Mouse (Mus musculus): ENCODE measurements around the gene Lmod3. TPM values are rescaled to one million over a fixed set of nuclear protein-coding genes. Genes with fewer than 3 reads are reported as not detected.
"Not testable (repeated sequence)": the region's sequence is repeated elsewhere in the genome, so short reads cannot be mapped to it uniquely, and the experiment has no call there.

Gene Lmod3
- polyA plus RNA-seq, 1 experiment: not detected

DNA sequence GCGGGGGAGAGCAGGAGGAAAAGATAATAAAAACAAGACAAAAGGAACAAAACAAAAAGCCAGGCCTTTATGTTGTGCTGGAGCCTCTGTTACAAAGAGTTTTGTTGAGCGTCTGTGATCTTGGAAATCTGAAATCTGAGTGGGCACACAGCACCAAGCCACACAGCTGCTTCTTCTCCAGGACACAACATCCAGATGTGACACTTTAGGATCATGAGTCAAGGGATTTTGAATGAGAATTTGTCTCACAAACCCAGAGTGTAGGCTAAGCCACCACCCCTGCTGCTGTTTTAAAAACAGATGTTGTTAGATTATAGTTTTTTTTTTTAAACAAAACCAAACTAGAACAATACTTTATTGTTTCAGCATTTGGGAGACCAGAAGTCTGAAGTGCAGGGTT lies 19.8 kb upstream of the Lmod3 start:
- H3K36me3 ChIP-seq (ENCODE audit: control insufficient read depth, insufficient read depth, low read length, poor library complexity, severe bottlenecking): no peaks in the 10 kb centered on the region
- H3K4me3 ChIP-seq (ENCODE audit: low read depth, low read length): no peak overlapping the region
- H3K27me3 ChIP-seq (ENCODE audit: control insufficient read depth, insufficient read depth, low read length, poor library complexity, severe bottlenecking): no peaks in the 10 kb centered on the region
- H3K27ac ChIP-seq (ENCODE audit: insufficient read depth, low read length): no peak overlapping the region
- no peak overlapping the region for H3K9ac ChIP-seq (ENCODE audit: low read depth, poor library complexity, severe bottlenecking)
- H3K4me1 ChIP-seq (ENCODE audit: control insufficient read depth, insufficient read depth, low read length): peaks cover 3% of the 10 kb centered on the region
- H3K9me3 ChIP-seq (replicated peaks; ENCODE audit: control insufficient read depth, insufficient read depth, low read length, poor library complexity, severe bottlenecking): no peaks in the 10 kb centered on the region
- TF ChIP-seq EP300 (IDR thresholded peaks at IDR 0.05; ENCODE audit: insufficient read depth, low read depth, low read length) (no peak), POLR2A (IDR thresholded peaks at IDR 0.05; ENCODE audit: insufficient read depth, low read length) (no peak), CTCF (IDR thresholded peaks at IDR 0.05; ENCODE audit: low read depth, low read length) (no peak)

DNA sequence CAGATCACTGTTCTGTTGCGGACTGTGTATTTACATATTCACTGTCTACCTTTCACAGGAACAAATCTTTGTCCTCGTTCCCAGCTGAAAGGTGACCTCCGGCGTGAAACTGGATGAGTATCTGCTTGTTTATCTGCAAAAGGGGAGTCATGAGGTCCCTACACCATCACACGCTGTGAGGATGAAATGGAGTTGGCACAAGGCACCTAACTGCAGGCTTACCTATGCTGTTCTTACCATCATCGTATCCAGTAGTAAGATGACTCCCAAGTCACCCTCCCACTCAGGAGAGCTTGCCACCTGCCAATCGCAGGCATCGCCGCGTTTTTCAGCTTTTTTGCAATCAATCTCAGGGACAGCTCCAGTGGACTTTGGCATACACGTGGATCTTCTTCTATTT lies 17.0 kb upstream of the Lmod3 start:
- H3K9me3 ChIP-seq (replicated peaks; ENCODE audit: control insufficient read depth, insufficient read depth, low read length, poor library complexity, severe bottlenecking): no peaks in the 10 kb centered on the region
- no peak overlapping the region for H3K4me3 ChIP-seq (ENCODE audit: low read depth, low read length)
- H3K27me3 ChIP-seq (ENCODE audit: control insufficient read depth, insufficient read depth, low read length, poor library complexity, severe bottlenecking): no peaks in the 10 kb centered on the region
- no peak overlapping the region for H3K9ac ChIP-seq (ENCODE audit: low read depth, poor library complexity, severe bottlenecking)
- H3K27ac ChIP-seq (ENCODE audit: insufficient read depth, low read length): no peak overlapping the region
- H3K36me3 ChIP-seq (ENCODE audit: control insufficient read depth, insufficient read depth, low read length, poor library complexity, severe bottlenecking): no peaks in the 10 kb centered on the region
- TF ChIP-seq EP300 (IDR thresholded peaks at IDR 0.05; ENCODE audit: insufficient read depth, low read depth, low read length) (no peak), CTCF (IDR thresholded peaks at IDR 0.05; ENCODE audit: low read depth, low read length) (no peak), POLR2A (IDR thresholded peaks at IDR 0.05; ENCODE audit: insufficient read depth, low read length) (no peak)
- peaks cover 4% of the 10 kb centered on the region for H3K4me1 ChIP-seq (ENCODE audit: control insufficient read depth, insufficient read depth, low read length)

DNA sequence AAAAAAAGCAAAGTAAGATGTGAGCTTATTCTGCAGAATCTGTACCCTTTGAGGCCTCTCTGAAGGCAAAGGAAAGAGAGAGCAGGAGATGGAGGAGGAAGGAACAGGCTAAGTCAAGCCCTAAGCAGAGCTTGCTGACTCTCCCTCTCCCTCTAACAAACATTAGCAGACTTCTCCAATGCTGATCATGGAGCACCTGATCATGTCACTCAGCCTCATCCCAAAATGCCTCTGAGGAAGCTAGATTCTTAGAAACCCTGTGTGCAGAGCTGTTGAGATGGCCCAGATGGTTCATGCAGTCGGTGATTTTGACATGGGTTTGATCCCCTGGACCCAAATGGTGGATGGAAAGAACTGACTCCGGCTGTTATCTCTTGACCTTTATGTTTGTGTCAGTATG lies 14.6 kb upstream of the Lmod3 start:
- Histone ChIP-seq H3K27me3 (ENCODE audit: control insufficient read depth, insufficient read depth, low read length, poor library complexity, severe bottlenecking) (no peaks in the 10 kb centered on the region), H3K27ac (ENCODE audit: insufficient read depth, low read length) (no peak overlapping the region), H3K9me3 (replicated peaks; ENCODE audit: control insufficient read depth, insufficient read depth, low read length, poor library complexity, severe bottlenecking) (no peaks in the 10 kb centered on the region), H3K4me3 (ENCODE audit: low read depth, low read length) (no peak overlapping the region), H3K9ac (ENCODE audit: low read depth, poor library complexity, severe bottlenecking) (no peak overlapping the region), H3K4me1 (ENCODE audit: control insufficient read depth, insufficient read depth, low read length) (peaks cover 4% of the 10 kb centered on the region), H3K36me3 (ENCODE audit: control insufficient read depth, insufficient read depth, low read length, poor library complexity, severe bottlenecking) (no peaks in the 10 kb centered on the region)
- TF ChIP-seq POLR2A (IDR thresholded peaks at IDR 0.05; ENCODE audit: insufficient read depth, low read length) (no peak), CTCF (IDR thresholded peaks at IDR 0.05; ENCODE audit: low read depth, low read length) (no peak), EP300 (IDR thresholded peaks at IDR 0.05; ENCODE audit: insufficient read depth, low read depth, low read length) (no peak)

DNA sequence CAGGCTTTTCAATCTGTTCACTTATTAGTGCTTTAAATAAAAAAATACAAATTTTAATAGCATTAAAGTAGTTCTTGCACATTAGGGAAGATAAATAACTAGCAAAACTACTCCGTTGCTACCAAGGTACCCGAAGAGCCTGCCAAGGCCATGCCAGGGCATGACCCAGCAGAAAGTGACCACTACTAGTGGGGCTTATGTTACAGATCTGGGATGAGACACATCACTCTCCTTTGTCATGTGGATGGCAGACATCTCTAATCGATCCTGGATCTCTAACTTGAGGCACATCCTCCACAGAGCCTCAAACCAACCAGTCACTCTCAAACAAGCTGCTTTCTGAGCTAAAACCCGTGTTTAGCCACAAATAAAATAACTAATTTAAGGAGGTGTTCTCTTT lies 14.1 kb upstream of the Lmod3 start:
- TF ChIP-seq EP300 (IDR thresholded peaks at IDR 0.05; ENCODE audit: insufficient read depth, low read depth, low read length) (no peak), CTCF (IDR thresholded peaks at IDR 0.05; ENCODE audit: low read depth, low read length) (no peak), POLR2A (IDR thresholded peaks at IDR 0.05; ENCODE audit: insufficient read depth, low read length) (no peak)
- H3K4me3 ChIP-seq (ENCODE audit: low read depth, low read length): no peak overlapping the region
- H3K4me1 ChIP-seq (ENCODE audit: control insufficient read depth, insufficient read depth, low read length): peaks cover 4% of the 10 kb centered on the region
- no peaks in the 10 kb centered on the region for H3K27me3 ChIP-seq (ENCODE audit: control insufficient read depth, insufficient read depth, low read length, poor library complexity, severe bottlenecking)
- H3K9me3 ChIP-seq (replicated peaks; ENCODE audit: control insufficient read depth, insufficient read depth, low read length, poor library complexity, severe bottlenecking): no peaks in the 10 kb centered on the region
- H3K27ac ChIP-seq (ENCODE audit: insufficient read depth, low read length): no peak overlapping the region
- H3K9ac ChIP-seq (ENCODE audit: low read depth, poor library complexity, severe bottlenecking): no peak overlapping the region
- H3K36me3 ChIP-seq (ENCODE audit: control insufficient read depth, insufficient read depth, low read length, poor library complexity, severe bottlenecking): no peaks in the 10 kb centered on the region

DNA sequence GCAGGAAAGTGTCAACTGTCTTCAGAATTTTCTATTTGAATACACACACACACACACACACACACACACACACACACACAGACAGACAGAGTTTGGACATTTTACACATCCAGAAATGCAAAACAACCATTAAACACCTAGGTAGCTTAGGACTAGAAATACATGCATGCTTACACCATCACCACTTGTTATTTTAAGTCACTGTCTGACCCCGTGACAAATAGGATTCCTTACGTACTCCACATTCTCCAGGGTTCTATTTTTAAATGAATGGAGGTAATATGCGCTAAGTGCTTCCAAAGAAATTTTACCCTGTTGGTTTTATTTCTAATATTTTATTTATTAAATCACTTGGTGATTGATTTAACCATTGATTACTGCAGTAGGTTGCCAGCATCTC lies 13.1 kb upstream of the Lmod3 start:
- Histone ChIP-seq H3K4me3 (ENCODE audit: low read depth, low read length) (no peak overlapping the region), H3K9ac (ENCODE audit: low read depth, poor library complexity, severe bottlenecking) (no peak overlapping the region), H3K36me3 (ENCODE audit: control insufficient read depth, insufficient read depth, low read length, poor library complexity, severe bottlenecking) (no peaks in the 10 kb centered on the region), H3K27me3 (ENCODE audit: control insufficient read depth, insufficient read depth, low read length, poor library complexity, severe bottlenecking) (no peaks in the 10 kb centered on the region), H3K4me1 (ENCODE audit: control insufficient read depth, insufficient read depth, low read length) (peaks cover 4% of the 10 kb centered on the region), H3K9me3 (replicated peaks; ENCODE audit: control insufficient read depth, insufficient read depth, low read length, poor library complexity, severe bottlenecking) (no peaks in the 10 kb centered on the region), H3K27ac (ENCODE audit: insufficient read depth, low read length) (no peak overlapping the region)
- no peak for TF ChIP-seq EP300 (IDR thresholded peaks at IDR 0.05; ENCODE audit: insufficient read depth, low read depth, low read length)
- no peak for TF ChIP-seq CTCF (IDR thresholded peaks at IDR 0.05; ENCODE audit: low read depth, low read length)
- TF ChIP-seq POLR2A (IDR thresholded peaks at IDR 0.05; ENCODE audit: insufficient read depth, low read length): no peak

DNA sequence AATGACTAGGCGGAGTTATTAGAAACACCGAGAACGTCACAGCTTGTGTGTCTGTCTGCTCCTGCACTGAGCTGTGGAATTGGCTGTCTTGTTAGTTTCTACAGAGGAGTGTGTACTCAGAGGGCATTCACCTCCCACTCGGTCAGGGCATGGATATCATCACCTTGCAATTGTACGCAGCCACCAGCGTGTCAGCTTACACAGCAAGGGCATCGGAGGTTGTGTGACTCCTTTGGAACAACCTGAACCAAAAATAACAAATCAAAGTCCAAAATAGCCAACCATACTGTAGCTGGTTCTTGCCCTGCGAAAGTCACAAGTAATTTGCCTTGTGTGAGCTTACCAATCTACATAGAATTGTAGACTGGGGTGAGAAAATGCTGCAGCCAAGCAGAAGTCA lies 12.7 kb upstream of the Lmod3 start:
- no peak for TF ChIP-seq POLR2A (IDR thresholded peaks at IDR 0.05; ENCODE audit: insufficient read depth, low read length)
- TF ChIP-seq CTCF (IDR thresholded peaks at IDR 0.05; ENCODE audit: low read depth, low read length): no peak
- TF ChIP-seq EP300 (IDR thresholded peaks at IDR 0.05; ENCODE audit: insufficient read depth, low read depth, low read length): no peak
- no peaks in the 10 kb centered on the region for H3K27me3 ChIP-seq (ENCODE audit: control insufficient read depth, insufficient read depth, low read length, poor library complexity, severe bottlenecking)
- no peak overlapping the region for H3K4me3 ChIP-seq (ENCODE audit: low read depth, low read length)

DNA sequence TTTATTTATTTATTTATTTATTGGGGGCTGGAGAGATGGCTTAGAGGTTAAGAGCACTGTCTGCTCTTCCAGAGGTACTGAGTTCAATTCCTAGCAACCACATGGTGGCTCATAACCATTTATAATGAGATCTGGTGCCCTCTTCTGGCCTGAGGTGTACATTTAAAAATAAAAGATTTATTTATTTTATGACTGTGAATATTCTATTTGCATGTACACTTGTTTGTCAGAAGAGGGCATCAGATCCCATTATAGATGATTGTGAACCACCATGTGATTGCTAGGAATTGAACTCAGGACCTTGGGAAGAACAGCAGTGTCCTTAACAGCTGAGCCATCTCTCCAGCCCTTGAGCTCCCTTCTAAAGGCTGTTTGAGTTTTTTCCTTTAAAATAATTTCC lies 11.2 kb upstream of the Lmod3 start:
- H3K27ac ChIP-seq (ENCODE audit: insufficient read depth, low read length); H3K36me3 ChIP-seq (ENCODE audit: control insufficient read depth, insufficient read depth, low read length, poor library complexity, severe bottlenecking); H3K9ac ChIP-seq (ENCODE audit: low read depth, poor library complexity, severe bottlenecking); H3K27me3 ChIP-seq (ENCODE audit: control insufficient read depth, insufficient read depth, low read length, poor library complexity, severe bottlenecking); H3K9me3 ChIP-seq (replicated peaks; ENCODE audit: control insufficient read depth, insufficient read depth, low read length, poor library complexity, severe bottlenecking); H3K4me1 ChIP-seq (ENCODE audit: control insufficient read depth, insufficient read depth, low read length); H3K4me3 ChIP-seq (ENCODE audit: low read depth, low read length): not testable (repeated sequence)

More for the DNA sequence above, 12.7 kb upstream of the Lmod3 start:
- H3K27ac ChIP-seq (ENCODE audit: insufficient read depth, low read length): no peak overlapping the region
- H3K4me1 ChIP-seq (ENCODE audit: control insufficient read depth, insufficient read depth, low read length): peaks cover 4% of the 10 kb centered on the region
- no peak overlapping the region for H3K9ac ChIP-seq (ENCODE audit: low read depth, poor library complexity, severe bottlenecking)
- no peaks in the 10 kb centered on the region for H3K9me3 ChIP-seq (replicated peaks; ENCODE audit: control insufficient read depth, insufficient read depth, low read length, poor library complexity, severe bottlenecking)
- no peaks in the 10 kb centered on the region for H3K36me3 ChIP-seq (ENCODE audit: control insufficient read depth, insufficient read depth, low read length, poor library complexity, severe bottlenecking)

All from ES-Bruce4 (cell line).